Mouse (Mus musculus) hindbrain, embryonic 12.5 days (tissue): ENCODE results near the gene Olfr523. TPM values are rescaled to one million over a fixed set of nuclear protein-coding genes. Genes with fewer than 3 reads are reported as not detected.
"Not testable (repeated sequence)": the region's sequence is repeated elsewhere in the genome, so short reads cannot be mapped to it uniquely, and the experiment has no call there.

Source experiments
- ATAC-seq: fragments of 200-750 bp; cut with Nextera tagmentation; 2 replicates; pipeline ENCODE4 v1.8.0; 2017; ENCODE audit warnings: moderate TSS enrichment; ENCODE audit not compliant: low FRiP score
- H3K27ac ChIP-seq: fragments of 300-500 bp; sonication (generic); 2 replicates; pipeline ENCODE4 v1.5.1; 2016; ENCODE audit warnings: mild to moderate bottlenecking
- H3K27me3 ChIP-seq: fragments of 300-500 bp; sonication (generic); 2 replicates; pipeline ENCODE4 v1.6.1; 2016; ENCODE audit warnings: mild to moderate bottlenecking
- H3K36me3 ChIP-seq: fragments of 300-500 bp; sonication (generic); 2 replicates; pipeline ENCODE4 v1.6.1; 2016; ENCODE audit warnings: mild to moderate bottlenecking
- H3K4me1 ChIP-seq: fragments of 300-500 bp; sonication (generic); 2 replicates; pipeline ENCODE4 v1.6.1; 2016
- H3K4me2 ChIP-seq: fragments of 300-500 bp; sonication (generic); replicated peaks from 2 replicates; pipeline ENCODE4 v1.6.1; 2016; ENCODE audit warnings: mild to moderate bottlenecking
- H3K4me3 ChIP-seq: fragments of 300-500 bp; sonication (generic); 2 replicates; pipeline ENCODE4 v1.5.1; 2016; ENCODE audit warnings: mild to moderate bottlenecking
- H3K9ac ChIP-seq: fragments of 300-500 bp; sonication (generic); 2 replicates; pipeline ENCODE4 v1.6.1; 2016; ENCODE audit warnings: mild to moderate bottlenecking, moderate library complexity
- H3K9me3 ChIP-seq: fragments of 300-500 bp; sonication (generic); replicated peaks from 2 replicates; pipeline ENCODE4 v1.6.1; 2016; ENCODE audit warnings: mild to moderate bottlenecking
- WGBS: fragments of 180-500 bp; shearing (Covaris S2); methylation state at CpG from one replicate; pipeline ENCODE4 v1.1.7; 2016; 5-methylcytosine and 5-hydroxymethylcytosine counted together
- polyA plus RNA-seq: library from polyadenylated mRNA; unstranded; fragments of >200 nt; fragmentation: Nextera tagmentation; extraction: Ambion mirVana; gene quantifications from 2 replicates; pipeline ENCODE4 v1.2.1, GENCODE M21; 2016

The Olfr523 gene
- not detected in 2 replicates for polyA plus RNA-seq

- Histone ChIP-seq H3K27me3 (no peaks in the 10 kb centered on the region), H3K36me3 (no peaks in the 10 kb centered on the region), H3K4me2 (no peak within 1 kb of the TSS), H3K9me3 (no peaks in the 10 kb centered on the region), H3K9ac (no peak within 1 kb of the TSS), H3K4me1 (no peaks in the 10 kb centered on the region), H3K4me3 (no peak within 1 kb of the TSS), H3K27ac (no peak within 1 kb of the TSS)
- WGBS: 63% methylated on average over 1 of the region's 1 CpGs
- ATAC-seq: no peak
These were observed at the start of gene Olfr523 for GRCm38 (mm10) chr7:140172936-140173335. Olfr523 (plus strand) TSS chr7:140173217.

GRCm38 (mm10) chr7:140124382-140124781 is 48.6 kb upstream of the Olfr523 start:
- Histone ChIP-seq H3K27ac (no peak overlapping the region), H3K4me2 (no peak overlapping the region), H3K9ac (no peak overlapping the region), H3K4me3 (no peak overlapping the region), H3K9me3 (no peaks in the 10 kb centered on the region), H3K27me3 (no peaks in the 10 kb centered on the region), H3K36me3 (no peaks in the 10 kb centered on the region), H3K4me1 (peaks cover 5% of the 10 kb centered on the region; the same call in 1 of the 2 replicates)
- ATAC-seq: no peak
- 95% methylated on average over 1 of the region's 1 CpGs for whole genome bisulfite sequencing

GRCm38 (mm10) chr7:140125278-140126021 is 47.6 kb upstream of the Olfr523 start:
- Histone ChIP-seq H3K27me3 (no peaks in the 10 kb centered on the region), H3K4me3 (peak overlapping the region; percentile 71), H3K4me1 (peaks cover 5% of the 10 kb centered on the region; the same call in 1 of the 2 replicates), H3K9me3 (no peaks in the 10 kb centered on the region), H3K9ac (peak overlapping the region; percentile 84), H3K27ac (peak overlapping the region; percentile 41; the same call in 1 of the 2 replicates), H3K4me2 (peak overlapping the region; percentile 88), H3K36me3 (peaks cover 7% of the 10 kb centered on the region; the same call in 1 of the 2 replicates)
- ATAC-seq: peak; percentile 97
- under 1% methylated on average over 40 of the region's 40 CpGs for WGBS

- Histone ChIP-seq H3K4me3 (peak overlapping the region; percentile 71), H3K27me3 (no peaks in the 10 kb centered on the region), H3K9me3 (no peaks in the 10 kb centered on the region), H3K27ac (peak overlapping the region; percentile 41; the same call in 1 of the 2 replicates), H3K4me1 (peaks cover 5% of the 10 kb centered on the region; the same call in 1 of the 2 replicates), H3K36me3 (peaks cover 7% of the 10 kb centered on the region; the same call in 1 of the 2 replicates), H3K4me2 (peak overlapping the region; percentile 88), H3K9ac (peak overlapping the region; percentile 84)
- no peak; the same call in 1 of the 2 replicates for ATAC-seq
- 9% methylated on average over 5 of the region's 5 CpGs for WGBS
These were observed 47.0 kb upstream of the Olfr523 start for GRCm38 (mm10) chr7:140126022-140126350.

GRCm38 (mm10) chr7:140126934-140127333 is 46.1 kb upstream of the Olfr523 start:
- WGBS: 92% methylated on average over 3 of the region's 3 CpGs
- no peak overlapping the region for H3K27ac ChIP-seq
- no peak for ATAC-seq
- no peak overlapping the region for H3K4me2 ChIP-seq
- no peaks in the 10 kb centered on the region for H3K9me3 ChIP-seq
- no peak overlapping the region for H3K9ac ChIP-seq
- peaks cover 5% of the 10 kb centered on the region; the same call in 1 of the 2 replicates for H3K4me1 ChIP-seq
- H3K4me3 ChIP-seq: no peak overlapping the region
- peaks cover 7% of the 10 kb centered on the region; the same call in 1 of the 2 replicates for H3K36me3 ChIP-seq
- no peaks in the 10 kb centered on the region for H3K27me3 ChIP-seq

- no peak overlapping the region for H3K4me2 ChIP-seq
- ATAC-seq: no peak
- H3K4me1 ChIP-seq: peaks cover 5% of the 10 kb centered on the region; the same call in 1 of the 2 replicates
- no peak overlapping the region for H3K27ac ChIP-seq
- H3K9me3 ChIP-seq: no peaks in the 10 kb centered on the region
- H3K27me3 ChIP-seq: no peaks in the 10 kb centered on the region
- H3K9ac ChIP-seq: no peak overlapping the region
- H3K4me3 ChIP-seq: no peak overlapping the region
- WGBS: 95% methylated on average over 2 of the region's 2 CpGs
- peaks cover 7% of the 10 kb centered on the region; the same call in 1 of the 2 replicates for H3K36me3 ChIP-seq
These were observed 45.1 kb upstream of the Olfr523 start for GRCm38 (mm10) chr7:140127911-140128310.

GRCm38 (mm10) chr7:140132184-140132583 is 40.8 kb upstream of the Olfr523 start:
- H3K9me3 ChIP-seq, H3K36me3 ChIP-seq, H3K4me2 ChIP-seq, ATAC-seq, H3K4me1 ChIP-seq, H3K4me3 ChIP-seq, H3K9ac ChIP-seq, H3K27ac ChIP-seq, H3K27me3 ChIP-seq: not testable (repeated sequence)
- 93% methylated on average over 7 of the region's 7 CpGs for WGBS

GRCm38 (mm10) chr7:140134033-140134432 is 39.0 kb upstream of the Olfr523 start:
- not testable (repeated sequence) for H3K27me3 ChIP-seq, H3K9ac ChIP-seq, H3K4me1 ChIP-seq, H3K9me3 ChIP-seq, H3K27ac ChIP-seq, H3K4me2 ChIP-seq, ATAC-seq, H3K4me3 ChIP-seq, H3K36me3 ChIP-seq
- WGBS: 96% methylated on average over 7 of the region's 7 CpGs

- Histone ChIP-seq H3K36me3 (no peaks in the 10 kb centered on the region), H3K9me3 (no peaks in the 10 kb centered on the region), H3K27ac (no peak overlapping the region), H3K9ac (no peak overlapping the region), H3K4me2 (no peak overlapping the region), H3K27me3 (no peaks in the 10 kb centered on the region), H3K4me1 (peaks cover 8% of the 10 kb centered on the region), H3K4me3 (no peak overlapping the region)
- 93% methylated on average over 5 of the region's 5 CpGs for WGBS
- no peak for ATAC-seq
These were observed 37.8 kb upstream of the Olfr523 start for GRCm38 (mm10) chr7:140135106-140135770.

- H3K4me3 ChIP-seq: peak within 1 kb of the TSS; percentile 80
- no peaks in the 10 kb centered on the region for H3K27me3 ChIP-seq
- WGBS: 2% methylated on average over 39 of the region's 39 CpGs
- peak within 1 kb of the TSS; percentile 87 for H3K9ac ChIP-seq
- H3K27ac ChIP-seq: peak within 1 kb of the TSS; percentile 79
- peak within 1 kb of the TSS; percentile 92 for H3K4me2 ChIP-seq
- ATAC-seq: peak; percentile 97
- no peaks in the 10 kb centered on the region for H3K36me3 ChIP-seq
- peaks cover 8% of the 10 kb centered on the region for H3K4me1 ChIP-seq
- H3K9me3 ChIP-seq: no peaks in the 10 kb centered on the region
These were observed 35.6 kb upstream of the Olfr523 start, which contains the start of gene Mtg1 for GRCm38 (mm10) chr7:140137135-140138020. Mtg1 (plus strand) TSS chr7:140137564.

GRCm38 (mm10) chr7:140138021-140138310 is 35.1 kb upstream of the Olfr523 start:
- H3K9ac ChIP-seq: peak overlapping the region; percentile 87
- H3K4me1 ChIP-seq: peaks cover 8% of the 10 kb centered on the region
- H3K9me3 ChIP-seq: no peaks in the 10 kb centered on the region
- H3K4me2 ChIP-seq: peak overlapping the region; percentile 92
- H3K4me3 ChIP-seq: peak overlapping the region; percentile 80
- ATAC-seq: no peak; the same call in 1 of the 2 replicates
- H3K36me3 ChIP-seq: no peaks in the 10 kb centered on the region
- no peaks in the 10 kb centered on the region for H3K27me3 ChIP-seq
- under 1% methylated on average over 8 of the region's 8 CpGs for WGBS
- peak overlapping the region; percentile 79 for H3K27ac ChIP-seq

GRCm38 (mm10) chr7:140141350-140141749 is 31.7 kb upstream of the Olfr523 start:
- Histone ChIP-seq H3K4me2 (no peak overlapping the region), H3K4me3 (no peak overlapping the region), H3K27ac (no peak overlapping the region), H3K27me3 (no peaks in the 10 kb centered on the region), H3K4me1 (peaks cover 8% of the 10 kb centered on the region), H3K9me3 (no peaks in the 10 kb centered on the region), H3K36me3 (no peaks in the 10 kb centered on the region), H3K9ac (no peak overlapping the region)
- ATAC-seq: no peak
- WGBS: 8% methylated on average over 14 of the region's 14 CpGs
